ENCODE assay signal across 8 mouse cellular contexts in the genomic region with DNA sequence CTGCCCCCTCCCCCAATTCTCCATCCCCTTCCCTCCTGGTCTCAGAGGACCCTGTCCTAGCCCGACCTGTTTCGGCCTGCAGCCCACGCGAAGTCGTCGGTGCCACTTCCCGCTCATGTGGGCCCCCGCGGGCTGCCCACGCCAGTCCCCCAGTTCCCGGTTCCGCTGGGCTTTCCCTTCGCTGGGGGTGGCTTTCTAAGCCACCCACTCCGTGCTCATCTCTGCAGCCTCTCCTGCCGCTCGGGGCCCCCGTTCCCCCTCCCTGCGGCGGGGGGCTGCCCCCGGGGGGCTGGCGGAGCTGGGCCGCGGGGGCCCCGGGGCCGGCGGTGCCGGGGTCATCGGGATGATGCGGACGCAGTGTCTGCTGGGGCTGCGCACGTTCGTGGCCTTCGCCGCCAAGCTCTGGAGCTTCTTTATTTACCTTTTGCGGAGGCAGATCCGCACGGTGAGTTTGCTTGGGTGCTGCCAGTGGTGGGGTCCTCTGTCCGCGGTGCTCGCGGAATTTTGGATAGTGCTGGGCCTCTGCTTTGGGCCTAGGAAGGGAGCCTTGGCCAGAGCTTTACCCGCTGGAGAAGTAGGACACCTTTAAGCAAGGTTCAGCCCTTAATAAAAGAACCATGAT. TPM values are rescaled to one million over a fixed set of nuclear protein-coding genes. Genes with fewer than 3 reads are reported as not detected.
A peak's percentile ranks its signal among the peaks of the same experiment; 100 is the strongest.
DNase-seq lines count a peak whose midpoint lies in the region; ATAC-seq and TF ChIP-seq lines count a peak whose summit lies in the region.

Gene Ctdnep1, plus strand, starts transcription at position 16 of the 622 bp plus-strand sequence.

- H3K9ac ChIP-seq in kidney, postnatal 0 days (ENCODE audit: low read depth, low read length): peak within 1 kb of the TSS; percentile 97
- H3K9ac ChIP-seq in embryonic facial prominence, embryonic 14.5 days (ENCODE audit: low read depth, low read length): peak within 1 kb of the TSS; percentile 98
- peak within 1 kb of the TSS; percentile 99 for H3K9ac ChIP-seq in heart, embryonic 14.5 days (ENCODE audit: low read length)
- peak within 1 kb of the TSS; percentile 99 for H3K9ac ChIP-seq in midbrain, embryonic 11.5 days (ENCODE audit: low read length)

- peak within 1 kb of the TSS; percentile 99 for H3K4me3 ChIP-seq in kidney, postnatal 0 days (replicated peaks; ENCODE audit: low read depth, low read length)
- peak within 1 kb of the TSS; percentile 79 for H3K4me3 ChIP-seq in G1E (ENCODE audit: low read depth, low read length)
- peak within 1 kb of the TSS; percentile 99 for H3K4me3 ChIP-seq in embryonic facial prominence, embryonic 14.5 days (ENCODE audit: low read depth, low read length)
- H3K4me3 ChIP-seq in heart, embryonic 14.5 days (ENCODE audit: control insufficient read depth in 1 of 2, insufficient read depth in 1 of 2, low read depth in 1 of 2, low read length in 2 of 2): peak within 1 kb of the TSS; percentile 98 to 99
- H3K4me3 ChIP-seq in midbrain, embryonic 11.5 days (ENCODE audit: low read depth, low read length): peak within 1 kb of the TSS; percentile 99

- DNase-seq in kidney, postnatal 0 days (ENCODE audit: low spot score): no peak
- no peak for DNase-seq in kidney, postnatal 25 days
- DNase-seq in G1E (ENCODE audit: low spot score): no peak
- no peak for DNase-seq in embryonic facial prominence, embryonic 14.5 days (ENCODE audit: low spot score)
- no peak for DNase-seq in left cerebral cortex, adult 8-10 months (ENCODE audit: low spot score in 2 of 2)
- DNase-seq in midbrain, embryonic 11.5 days (ENCODE audit: low spot score, missing footprints): no peak
- DNase-seq in right cerebral cortex, postnatal 36 days (ENCODE audit: low spot score in 2 of 2): no peak

- H3K9me3 ChIP-seq in kidney, postnatal 0 days (replicated peaks; ENCODE audit: low read length): no peaks in the 10 kb centered on the region
- no peaks in the 10 kb centered on the region for H3K9me3 ChIP-seq in G1E (replicated peaks)
- no peaks in the 10 kb centered on the region for H3K9me3 ChIP-seq in embryonic facial prominence, embryonic 14.5 days (ENCODE audit: control insufficient read depth, low read length)
- H3K9me3 ChIP-seq in heart, embryonic 14.5 days (ENCODE audit: control insufficient read depth, low read length): no peaks in the 10 kb centered on the region
- H3K9me3 ChIP-seq in midbrain, embryonic 11.5 days (ENCODE audit: control insufficient read depth, low read length): no peaks in the 10 kb centered on the region

- peaks cover 23% of the 10 kb centered on the region; the same call in 1 of the 2 replicates for H3K4me1 ChIP-seq in kidney, postnatal 0 days (replicated peaks; ENCODE audit: insufficient read depth, low read length)
- H3K4me1 ChIP-seq in G1E (ENCODE audit: insufficient read depth, low read depth, low read length): peaks cover 34% of the 10 kb centered on the region
- peaks cover 17% of the 10 kb centered on the region for H3K4me1 ChIP-seq in embryonic facial prominence, embryonic 14.5 days (ENCODE audit: control insufficient read depth, insufficient read depth, low read length)
- H3K4me1 ChIP-seq in heart, embryonic 14.5 days (ENCODE audit: control insufficient read depth in 2 of 2, insufficient read depth in 2 of 2, low read length in 2 of 2): peaks cover 11 to 24% of the 10 kb centered on the region in 2 experiments
- H3K4me1 ChIP-seq in midbrain, embryonic 11.5 days (ENCODE audit: control insufficient read depth, insufficient read depth, low read length): peaks cover 24% of the 10 kb centered on the region

- peak within 1 kb of the TSS; percentile 99 for H3K27ac ChIP-seq in kidney, postnatal 0 days
- H3K27ac ChIP-seq in embryonic facial prominence, embryonic 14.5 days (replicated peaks; ENCODE audit: low read depth, low read length): peak within 1 kb of the TSS; percentile 99
- peak within 1 kb of the TSS; percentile 99 for H3K27ac ChIP-seq in heart, embryonic 14.5 days (replicated peaks in 1 of 2; ENCODE audit: control insufficient read depth in 1 of 2, insufficient read depth in 1 of 2, low read depth in 2 of 2, low read length in 2 of 2)
- H3K27ac ChIP-seq in midbrain, embryonic 11.5 days (ENCODE audit: low read depth, low read length): peak within 1 kb of the TSS; percentile 97

- peaks cover 20% of the 10 kb centered on the region for H3K36me3 ChIP-seq in kidney, postnatal 0 days (ENCODE audit: insufficient read depth, low read length)
- peaks cover 62% of the 10 kb centered on the region for H3K36me3 ChIP-seq in G1E (replicated peaks)
- H3K36me3 ChIP-seq in embryonic facial prominence, embryonic 14.5 days (ENCODE audit: control insufficient read depth, insufficient read depth, low read length): peaks cover 49% of the 10 kb centered on the region
- H3K36me3 ChIP-seq in heart, embryonic 14.5 days (ENCODE audit: control insufficient read depth, insufficient read depth, low read length): peaks cover 51% of the 10 kb centered on the region
- peaks cover 10% of the 10 kb centered on the region for H3K36me3 ChIP-seq in midbrain, embryonic 11.5 days (ENCODE audit: control insufficient read depth, insufficient read depth, low read length)

- WGBS in kidney, postnatal 0 days: under 1% methylated on average over 41 of the region's 43 CpGs
- 1% methylated on average over 31 of the region's 43 CpGs for WGBS in embryonic facial prominence, embryonic 14.5 days
- WGBS in heart, embryonic 14.5 days: under 1% methylated on average over 33 of the region's 43 CpGs
- WGBS in midbrain, embryonic 11.5 days: under 1% methylated on average over 41 of the region's 43 CpGs

- no peaks in the 10 kb centered on the region for H3K27me3 ChIP-seq in kidney, postnatal 0 days (ENCODE audit: insufficient read depth, low read length)
- H3K27me3 ChIP-seq in G1E (ENCODE audit: insufficient read depth, low read length): no peaks in the 10 kb centered on the region
- no peaks in the 10 kb centered on the region for H3K27me3 ChIP-seq in embryonic facial prominence, embryonic 14.5 days (replicated peaks; ENCODE audit: control insufficient read depth, insufficient read depth, low read length)
- no peaks in the 10 kb centered on the region for H3K27me3 ChIP-seq in heart, embryonic 14.5 days (ENCODE audit: control insufficient read depth, insufficient read depth, low read length)
- no peaks in the 10 kb centered on the region for H3K27me3 ChIP-seq in midbrain, embryonic 11.5 days (ENCODE audit: control insufficient read depth, insufficient read depth, low read length)

- H3K4me2 ChIP-seq in kidney, postnatal 0 days (ENCODE audit: low read length): peak within 1 kb of the TSS; percentile 92
- peak within 1 kb of the TSS; percentile 96 for H3K4me2 ChIP-seq in embryonic facial prominence, embryonic 14.5 days (ENCODE audit: low read depth, low read length)
- H3K4me2 ChIP-seq in heart, embryonic 14.5 days (ENCODE audit: low read length): peak within 1 kb of the TSS; percentile 88
- H3K4me2 ChIP-seq in midbrain, embryonic 11.5 days: peak within 1 kb of the TSS; percentile 81

- TF ChIP-seq CTCF in kidney, postnatal 0 days (IDR thresholded peaks at IDR 0.05; ENCODE audit: low read depth): no peak
- TF ChIP-seq CTCF in G1E (IDR thresholded peaks at IDR 0.05; ENCODE audit: low read depth, low read length): no peak

- ATAC-seq in kidney, postnatal 0 days (replicated peaks; ENCODE audit: low FRiP score, low read depth): peak; percentile 7
- ATAC-seq in G1E (ENCODE audit: extremely low read depth, insufficient number of reproducible peaks, low FRiP score, poor library complexity, severe bottlenecking): no peak
- ATAC-seq in embryonic facial prominence, embryonic 14.5 days (ENCODE audit: low read depth): no peak
- ATAC-seq in heart, embryonic 14.5 days (ENCODE audit: insufficient number of reproducible peaks, insufficient read depth, low FRiP score, low read depth): no peak
- ATAC-seq in midbrain, embryonic 11.5 days (ENCODE audit: low FRiP score): peak; percentile 72

RNA-seq across cellular contexts. Expression of gene Ctdnep1, which starts in this region (rescaled TPM):
- polyA plus RNA-seq in kidney, postnatal 0 days (2015; fragmentation: Nextera tagmentation; extraction: Ambion mirVana): 28.3 and 29.1 TPM in 2 replicates
- total RNA-seq in G1E (2014; fragmentation: Nextera tagmentation): 164 and 177 TPM in 2 replicates
- total RNA-seq in G1E (2017): 36.2 and 37.4 TPM in 2 replicates
- polyA plus RNA-seq in G1E (2012): 227 and 274 TPM in 2 replicates
- polyA plus RNA-seq in embryonic facial prominence, embryonic 14.5 days (2014; fragmentation: Nextera tagmentation; extraction: Ambion mirVana): 37.4 and 39.2 TPM in 2 replicates
- 22.3 and 26.0 TPM in 2 replicates for polyA plus RNA-seq in heart, embryonic 14.5 days (2014; fragmentation: Nextera tagmentation; extraction: Ambion mirVana)
- total RNA-seq in left cerebral cortex, adult 8-10 months (2022): 100 to 1,000 TPM; 108 to 126 (median 118) TPM
- 20.7 and 22.6 TPM in 2 replicates for polyA plus RNA-seq in midbrain, embryonic 11.5 days (2014; fragmentation: Nextera tagmentation; extraction: Ambion mirVana)

Comparison
In these comparisons a context has a peak if more than half of its experiments do, and no peak if none do; other contexts are left out.
1. ATAC-seq: peak in kidney, postnatal 0 days (single experiment) and midbrain, embryonic 11.5 days (single experiment); none in G1E (single experiment), embryonic facial prominence, embryonic 14.5 days (single experiment) and heart, embryonic 14.5 days (single experiment).
2. Peak in every context shown above with its lines, with median percentiles within 50 percentile points of each other: H3K27ac ChIP-seq, H3K4me2 ChIP-seq, H3K4me3 ChIP-seq and H3K9ac ChIP-seq.